Mouse (Mus musculus): ENCODE data around the gene Auts2.

GRCm38 (mm10) chr5:132075942-132076341, 467.2 kb downstream of the Auts2 start:
- TF ChIP-seq POLR2A (IDR thresholded peaks at IDR 0.05; ENCODE audit: borderline replicate concordance, insufficient read depth, low read length), result no peak
- no peak for TF ChIP-seq CTCF (IDR thresholded peaks at IDR 0.05; ENCODE audit: borderline replicate concordance, insufficient read depth, low read depth, low read length)

Measured in cerebellum, adult 2 months (tissue).